Mouse (Mus musculus) lung, embryonic 16.5 days (tissue): Measurements from ENCODE around the gene Lsamp. TPM values are rescaled to one million over a fixed set of nuclear protein-coding genes. Genes with fewer than 3 reads are reported as not detected.
A peak's percentile ranks its signal among the peaks of the same experiment; 100 is the strongest.

Source experiments
- ATAC-seq: fragments of 200-750 bp; cut with Nextera tagmentation; 2 replicates; pipeline ENCODE4 v1.8.0; 2017; ENCODE audit warnings: low read depth, mild to moderate bottlenecking, moderate library complexity
- H3K27ac ChIP-seq: fragments of 300-500 bp; sonication (generic); 2 replicates; pipeline ENCODE4 v1.5.1; 2014; ENCODE audit warnings: mild to moderate bottlenecking, control low read depth, low read length
- H3K27me3 ChIP-seq: fragments of 300-500 bp; sonication (generic); 2 replicates; pipeline ENCODE4 v1.6.1; 2014; ENCODE audit warnings: low read depth, low read length, mixed read lengths; ENCODE audit not compliant: control insufficient read depth, insufficient read depth
- H3K36me3 ChIP-seq: fragments of 300-500 bp; sonication (generic); 2 replicates; pipeline ENCODE4 v1.6.1; 2014; ENCODE audit warnings: low read length; ENCODE audit not compliant: control insufficient read depth, insufficient read depth
- H3K4me1 ChIP-seq: fragments of 300-500 bp; sonication (generic); replicated peaks from 2 replicates; pipeline ENCODE4 v1.6.1; 2014; ENCODE audit warnings: low read length, mixed read lengths; ENCODE audit not compliant: control insufficient read depth, insufficient read depth
- H3K4me2 ChIP-seq: fragments of 300-500 bp; sonication (generic); 2 replicates; pipeline ENCODE4 v1.6.1; 2014; ENCODE audit warnings: low read depth, low read length, control low read depth
- H3K4me3 ChIP-seq: fragments of 300-500 bp; sonication (generic); 2 replicates; pipeline ENCODE4 v1.5.1; 2014; ENCODE audit warnings: mild to moderate bottlenecking, low read length, control low read depth
- H3K9ac ChIP-seq: fragments of 300-500 bp; sonication (generic); 2 replicates; pipeline ENCODE4 v1.6.1; 2014; ENCODE audit warnings: low read length, control low read depth
- H3K9me3 ChIP-seq: fragments of 300-500 bp; sonication (generic); 2 replicates; pipeline ENCODE4 v1.6.1; 2016; ENCODE audit warnings: low read length; ENCODE audit not compliant: control insufficient read depth
- WGBS: fragments of 180-500 bp; shearing (Covaris S2); extraction: QIAGEN DNeasy Blood & Tissue Kit; methylation state at CpG from one replicate; pipeline ENCODE4 v1.1.7; 2014; 5-methylcytosine and 5-hydroxymethylcytosine counted together
- polyA plus RNA-seq: library from polyadenylated mRNA; unstranded; fragments of >200 nt; fragmentation: Nextera tagmentation; extraction: Ambion mirVana; gene quantifications from 2 replicates; pipeline ENCODE4 v1.2.1, GENCODE M21; 2015

Gene Lsamp
- polyA plus RNA-seq, 1 experiment from 2014 or later = 1.2 TPM

DNA sequence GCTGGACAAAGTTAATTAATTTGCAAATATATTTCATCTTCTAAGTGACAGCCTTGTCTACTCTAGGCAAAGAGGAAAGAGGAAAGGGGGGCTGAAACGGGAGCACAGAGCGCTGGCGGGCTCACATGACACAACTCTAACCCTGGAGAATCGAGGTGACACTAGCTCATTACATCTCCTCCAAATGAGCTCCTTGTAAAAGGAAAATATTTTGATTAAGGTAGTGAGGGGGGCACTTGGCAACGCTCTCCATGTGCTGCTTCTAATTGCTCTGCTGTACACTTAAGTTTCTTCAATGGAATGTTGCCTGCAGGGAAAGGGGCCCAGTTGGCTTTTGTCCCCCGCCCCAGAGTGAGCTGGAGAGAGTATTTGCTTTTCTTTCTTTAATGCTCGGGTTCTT lies 907.2 kb downstream of the Lsamp start:
- no peaks in the 10 kb centered on the region for H3K4me1 ChIP-seq
- H3K9me3 ChIP-seq = no peaks in the 10 kb centered on the region
- no peak overlapping the region for H3K4me2 ChIP-seq
- 6% methylated on average over 7 of the region's 7 CpGs for WGBS
- no peaks in the 10 kb centered on the region for H3K36me3 ChIP-seq
- no peak overlapping the region for H3K4me3 ChIP-seq
- ATAC-seq = no peak
- H3K9ac ChIP-seq = no peak overlapping the region
- H3K27me3 ChIP-seq = no peaks in the 10 kb centered on the region
- H3K27ac ChIP-seq = no peak overlapping the region

GRCm38 (mm10) chr16:40897768-40898327 lies 913.7 kb downstream of the Lsamp start:
- H3K27ac ChIP-seq = no peak overlapping the region
- H3K9ac ChIP-seq = no peak overlapping the region
- H3K9me3 ChIP-seq = no peaks in the 10 kb centered on the region
- H3K4me1 ChIP-seq = no peaks in the 10 kb centered on the region
- H3K4me3 ChIP-seq = no peak overlapping the region
- no peak overlapping the region for H3K4me2 ChIP-seq
- 53% methylated on average over 4 of the region's 4 CpGs for WGBS
- no peak for ATAC-seq
- no peaks in the 10 kb centered on the region for H3K27me3 ChIP-seq
- H3K36me3 ChIP-seq = no peaks in the 10 kb centered on the region

GRCm38 (mm10) chr16:40907892-40908291 lies 923.7 kb downstream of the Lsamp start:
- H3K9ac ChIP-seq = no peak overlapping the region
- H3K27me3 ChIP-seq = no peaks in the 10 kb centered on the region
- H3K4me3 ChIP-seq = no peak overlapping the region
- no peak for ATAC-seq
- H3K9me3 ChIP-seq = no peaks in the 10 kb centered on the region
- H3K36me3 ChIP-seq = no peaks in the 10 kb centered on the region
- WGBS = 43% methylated on average over 1 of the region's 1 CpGs
- no peaks in the 10 kb centered on the region for H3K4me1 ChIP-seq
- H3K27ac ChIP-seq = no peak overlapping the region
- H3K4me2 ChIP-seq = no peak overlapping the region

- no peaks in the 10 kb centered on the region for H3K36me3 ChIP-seq
- no peak overlapping the region for H3K27ac ChIP-seq
- H3K4me3 ChIP-seq = no peak overlapping the region
- no peaks in the 10 kb centered on the region for H3K4me1 ChIP-seq
- H3K9ac ChIP-seq = no peak overlapping the region
- H3K9me3 ChIP-seq = no peaks in the 10 kb centered on the region
- WGBS = 77% methylated on average over 2 of the region's 2 CpGs
- H3K27me3 ChIP-seq = no peaks in the 10 kb centered on the region
- no peak for ATAC-seq
- H3K4me2 ChIP-seq = no peak overlapping the region
Measured at GRCm38 (mm10) chr16:40914141-40914540, 930.0 kb downstream of the Lsamp start.

GRCm38 (mm10) chr16:40930596-40930995 lies 946.4 kb downstream of the Lsamp start:
- Histone ChIP-seq H3K27ac (no peak overlapping the region), H3K36me3 (no peaks in the 10 kb centered on the region), H3K27me3 (no peaks in the 10 kb centered on the region), H3K4me3 (no peak overlapping the region), H3K4me2 (no peak overlapping the region), H3K9ac (no peak overlapping the region), H3K4me1 (no peaks in the 10 kb centered on the region), H3K9me3 (no peaks in the 10 kb centered on the region)
- no peak for ATAC-seq
- WGBS = 79% methylated on average over 4 of the region's 4 CpGs

- Histone ChIP-seq H3K9me3 (no peaks in the 10 kb centered on the region), H3K27ac (no peak overlapping the region), H3K4me2 (no peak overlapping the region), H3K36me3 (no peaks in the 10 kb centered on the region), H3K4me3 (no peak overlapping the region), H3K9ac (no peak overlapping the region), H3K4me1 (no peaks in the 10 kb centered on the region), H3K27me3 (no peaks in the 10 kb centered on the region)
- ATAC-seq = no peak
- 79% methylated on average over 3 of the region's 3 CpGs for WGBS
Measured at GRCm38 (mm10) chr16:40942266-40942665, 958.1 kb downstream of the Lsamp start.

- ATAC-seq = peak; percentile 49; the same call in 1 of the 2 replicates
- no peak overlapping the region for H3K27ac ChIP-seq
Measured at GRCm38 (mm10) chr16:40945834-40946233, 961.7 kb downstream of the Lsamp start.

DNA sequence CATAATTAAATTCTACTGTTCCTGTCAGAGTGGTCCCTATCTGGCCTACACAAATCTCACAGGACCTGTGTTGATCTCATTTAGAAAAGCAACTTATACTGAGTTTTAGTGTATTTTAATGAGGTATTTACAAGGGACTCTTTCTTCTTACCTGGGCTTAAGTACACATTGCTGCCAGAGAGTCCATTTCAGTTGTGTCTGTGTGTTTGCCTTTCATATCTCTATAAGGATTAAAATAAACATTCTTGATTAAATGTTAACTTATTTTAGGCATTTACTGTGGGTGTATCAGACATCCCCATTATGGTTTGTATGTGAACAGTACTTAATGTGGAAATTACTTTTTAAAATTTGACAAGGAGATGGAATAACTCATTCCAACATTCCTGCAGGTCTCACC lies 963.9 kb downstream of the Lsamp start:
- no peak for ATAC-seq
- no peak overlapping the region for H3K27ac ChIP-seq
- H3K4me1 ChIP-seq = no peaks in the 10 kb centered on the region
- H3K4me2 ChIP-seq = no peak overlapping the region
- H3K27me3 ChIP-seq = no peaks in the 10 kb centered on the region
- no peaks in the 10 kb centered on the region for H3K9me3 ChIP-seq
- no peak overlapping the region for H3K9ac ChIP-seq
- H3K36me3 ChIP-seq = no peaks in the 10 kb centered on the region
- H3K4me3 ChIP-seq = no peak overlapping the region

More at GRCm38 (mm10) chr16:40945834-40946233, 961.7 kb downstream of the Lsamp start:
- Histone ChIP-seq H3K4me1 (no peaks in the 10 kb centered on the region), H3K4me2 (no peak overlapping the region), H3K36me3 (no peaks in the 10 kb centered on the region), H3K9ac (no peak overlapping the region), H3K4me3 (no peak overlapping the region), H3K9me3 (no peaks in the 10 kb centered on the region), H3K27me3 (no peaks in the 10 kb centered on the region)
- WGBS = 15% methylated on average over 1 of the region's 1 CpGs

GRCm38 (mm10) chr16:40959211-40959610 lies 975.0 kb downstream of the Lsamp start:
- no peak for ATAC-seq
- H3K27ac ChIP-seq = no peak overlapping the region
- no peaks in the 10 kb centered on the region for H3K36me3 ChIP-seq
- no peak overlapping the region for H3K4me3 ChIP-seq
- H3K4me2 ChIP-seq = no peak overlapping the region
- H3K27me3 ChIP-seq = no peaks in the 10 kb centered on the region
- no peaks in the 10 kb centered on the region for H3K9me3 ChIP-seq
- 61% methylated on average over 2 of the region's 2 CpGs for WGBS
- H3K9ac ChIP-seq = no peak overlapping the region
- no peaks in the 10 kb centered on the region for H3K4me1 ChIP-seq

DNA sequence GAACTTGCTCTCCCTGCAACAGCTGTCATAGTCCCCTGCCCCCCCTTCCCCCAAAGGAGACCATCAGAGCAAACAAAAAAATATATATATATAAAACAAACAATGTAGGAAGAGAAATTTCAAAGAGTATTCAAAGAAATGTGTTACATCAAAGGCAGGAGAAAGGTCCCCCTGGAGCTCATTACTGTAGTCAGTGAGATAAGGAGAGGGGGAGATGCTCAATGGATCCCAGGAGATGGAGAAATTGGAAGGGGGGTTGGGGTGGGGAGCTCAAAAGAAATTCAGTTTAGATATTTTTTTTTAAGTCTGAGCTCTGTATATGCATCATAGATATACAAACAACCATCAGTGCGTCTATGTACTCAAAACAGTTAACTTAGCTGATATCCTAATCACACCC lies 976.4 kb downstream of the Lsamp start:
- Histone ChIP-seq H3K36me3 (no peaks in the 10 kb centered on the region), H3K4me1 (no peaks in the 10 kb centered on the region), H3K27ac (no peak overlapping the region), H3K9ac (no peak overlapping the region), H3K27me3 (no peaks in the 10 kb centered on the region), H3K4me3 (no peak overlapping the region), H3K9me3 (no peaks in the 10 kb centered on the region), H3K4me2 (no peak overlapping the region)
- WGBS = 46% methylated on average over 1 of the region's 1 CpGs
- ATAC-seq = no peak
